Mouse (Mus musculus) erythroid progenitor cell, adult 5-6 weeks (primary cell): Measurements from ENCODE around the gene Qk. TPM values are rescaled to one million over a fixed set of nuclear protein-coding genes. Genes with fewer than 3 reads are reported as not detected.
A peak's percentile ranks its signal among the peaks of the same experiment; 100 is the strongest.

Experiments
- ATAC-seq: replicated peaks from 2 replicates; pipeline ENCODE4 v1.8.0; 2016; ENCODE audit warnings: moderate number of reproducible peaks, mild to moderate bottlenecking, moderate TSS enrichment, inconsistent platforms; ENCODE audit not compliant: poor library complexity, low FRiP score, severe bottlenecking
- total RNA-seq, 2 experiments: library from RNA; stranded (forward) in 1 of 2; stranded (reverse) in 1 of 2; fragments of 150-400 nt in 1 of 2; fragments of 186-747, 209-891 nt in 1 of 2; gene quantifications; 2 replicates each; pipeline versions ENCODE4 v1.2.3 to v1.2.4; 2015 to 2017; ENCODE audit warnings: low replicate concordance in 2 of 2

The Qk gene
- total RNA-seq, 2 experiments from 2014 or later: 86.4 to 154 TPM

GRCm38 (mm10) chr17:10328544-10329100 lies 9.0 kb upstream of the Qk start:
- no peak for ATAC-seq

DNA sequence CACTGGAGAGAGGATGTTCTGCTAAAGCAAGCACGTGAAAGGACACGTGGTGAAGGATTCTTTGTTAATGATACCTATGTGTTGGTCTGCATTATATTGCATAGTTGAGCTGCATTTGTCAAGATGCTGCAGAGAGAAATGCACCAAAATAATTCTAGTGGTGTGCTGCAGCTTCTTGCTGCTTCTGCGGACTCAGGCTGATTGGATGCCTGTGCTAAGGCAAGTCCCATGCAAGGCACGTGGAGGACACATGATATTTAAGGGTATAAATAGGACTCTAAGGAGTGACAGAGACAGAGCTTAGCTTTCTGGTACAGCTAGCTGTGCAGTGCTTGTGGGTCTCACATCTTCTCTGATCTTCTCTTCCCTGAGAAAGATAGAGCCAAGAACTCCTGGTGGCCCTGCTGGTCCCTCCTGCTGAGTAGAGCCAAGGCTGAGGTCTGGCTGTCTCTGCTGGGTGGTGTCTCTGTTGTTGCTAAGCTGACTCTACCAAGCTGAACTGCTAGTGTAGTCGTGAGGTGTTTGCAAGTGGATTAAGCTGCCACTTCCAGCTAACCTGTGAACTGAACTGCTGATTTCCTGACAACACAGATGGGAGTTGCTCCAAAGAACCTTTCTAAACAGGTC lies 8.0 kb upstream of the Qk start:
- no peak for ATAC-seq

GRCm38 (mm10) chr17:10326596-10327045 lies 7.0 kb upstream of the Qk start:
- no peak for ATAC-seq

DNA sequence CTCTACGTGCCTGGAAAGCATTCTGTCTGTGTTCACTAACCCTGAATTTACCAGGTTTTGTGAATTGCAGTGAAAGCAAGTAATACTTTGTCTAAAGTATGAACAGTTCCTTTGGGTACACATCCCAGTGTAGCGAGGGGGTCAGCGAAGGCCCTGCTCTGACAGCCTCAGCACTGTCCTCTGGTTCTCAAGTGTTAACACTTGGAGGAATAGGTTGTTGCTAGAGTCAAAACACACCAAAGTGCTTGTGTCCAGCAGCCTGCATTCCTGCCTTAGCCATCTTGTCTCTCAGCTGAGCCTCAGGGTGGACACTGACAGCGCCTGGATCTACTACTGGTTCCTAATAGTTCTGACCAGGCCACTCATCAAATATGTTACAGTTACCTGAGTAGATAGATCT lies 6.3 kb upstream of the Qk start:
- no peak for ATAC-seq

DNA sequence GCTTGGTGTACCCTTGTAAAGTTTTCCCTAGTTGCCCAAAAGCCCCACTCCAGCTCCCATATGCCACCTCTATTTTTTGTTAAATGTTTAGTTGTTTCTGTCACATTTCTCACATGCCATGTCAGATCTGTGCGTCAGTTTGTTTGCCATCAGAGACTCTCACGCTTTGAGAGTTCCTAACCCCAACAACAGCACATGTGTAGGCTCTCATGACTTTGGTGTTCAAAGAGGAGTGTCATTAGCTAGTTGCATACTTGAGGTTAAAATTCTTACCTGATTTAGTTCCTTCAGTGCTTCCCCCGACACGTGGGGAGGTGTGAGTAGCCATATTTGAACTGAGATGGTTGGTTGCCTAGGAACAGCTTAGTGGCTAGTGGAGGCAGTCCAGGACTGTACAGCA lies 2.1 kb upstream of the Qk start:
- ATAC-seq: no peak

GRCm38 (mm10) chr17:10321092-10321491 lies 1.4 kb upstream of the Qk start:
- ATAC-seq: no peak

- ATAC-seq: no peak
These were observed 769 bp upstream of the Qk start for GRCm38 (mm10) chr17:10320456-10320790.

DNA sequence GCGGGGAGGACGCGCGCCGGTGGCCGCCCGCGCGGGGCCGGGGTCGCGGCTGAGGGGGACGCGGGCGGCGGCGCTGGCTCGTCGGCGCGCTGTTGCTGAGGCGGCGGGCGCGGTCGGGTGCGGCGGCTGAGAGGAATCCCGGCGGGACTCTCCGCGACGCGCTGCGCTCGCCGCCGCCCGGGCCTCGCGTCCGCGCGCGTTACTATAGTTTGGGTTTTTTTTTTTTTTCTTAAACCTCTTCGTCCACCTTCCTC lies 296 bp downstream of the Qk start:
- ATAC-seq: no peak

- ATAC-seq: peak; percentile 76
These were observed 858 bp downstream of the Qk start for GRCm38 (mm10) chr17:10318561-10319430.

DNA sequence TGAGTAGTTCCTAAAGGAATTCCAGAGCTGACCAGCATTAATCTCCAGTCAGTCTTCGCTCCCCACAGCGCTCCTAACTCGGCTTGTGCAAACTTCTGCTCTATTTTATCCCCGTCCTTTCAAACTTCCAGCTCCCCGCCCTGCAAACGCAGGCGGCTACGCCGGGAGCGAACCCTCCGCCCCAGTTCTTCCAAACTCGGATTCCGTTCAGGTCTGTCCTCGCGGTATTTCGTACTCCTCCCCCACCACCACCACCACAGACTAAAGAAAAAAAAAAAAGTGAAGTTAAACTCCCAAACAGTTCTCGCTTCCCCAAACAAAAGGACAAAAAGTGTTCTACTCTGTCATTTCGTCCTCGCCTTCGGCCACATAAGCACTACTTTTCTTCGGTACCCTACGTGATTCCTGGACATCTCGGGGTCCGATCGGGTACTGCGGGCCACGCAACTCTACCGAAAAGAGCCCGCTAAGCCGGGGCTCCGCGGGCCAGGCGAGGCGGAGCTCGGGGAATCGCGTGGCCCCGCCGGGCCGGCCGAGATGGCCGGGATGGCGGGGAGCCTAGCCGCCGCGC lies 1.6 kb downstream of the Qk start:
- peak; percentile 51 for ATAC-seq

GRCm38 (mm10) chr17:10317186-10317585 lies 2.5 kb downstream of the Qk start:
- no peak for ATAC-seq

DNA sequence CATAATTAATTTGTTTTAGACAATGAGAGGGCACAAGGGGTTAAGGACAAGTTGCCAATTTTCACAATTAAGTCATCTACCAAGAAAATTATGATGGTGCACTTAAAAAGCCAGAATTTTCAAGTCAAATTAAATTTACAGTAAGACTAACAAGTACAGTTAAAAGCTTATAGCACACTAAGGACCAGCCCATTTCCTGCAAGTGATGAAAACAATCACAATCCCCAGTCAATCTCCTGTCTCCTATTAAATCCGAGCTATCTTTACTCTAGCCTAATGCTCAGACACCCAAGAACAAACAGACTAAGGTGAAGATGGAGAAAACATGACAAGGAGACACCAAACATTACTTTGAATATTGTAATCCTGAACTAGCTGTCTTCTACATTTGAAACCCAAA lies 3.2 kb downstream of the Qk start:
- no peak for ATAC-seq

DNA sequence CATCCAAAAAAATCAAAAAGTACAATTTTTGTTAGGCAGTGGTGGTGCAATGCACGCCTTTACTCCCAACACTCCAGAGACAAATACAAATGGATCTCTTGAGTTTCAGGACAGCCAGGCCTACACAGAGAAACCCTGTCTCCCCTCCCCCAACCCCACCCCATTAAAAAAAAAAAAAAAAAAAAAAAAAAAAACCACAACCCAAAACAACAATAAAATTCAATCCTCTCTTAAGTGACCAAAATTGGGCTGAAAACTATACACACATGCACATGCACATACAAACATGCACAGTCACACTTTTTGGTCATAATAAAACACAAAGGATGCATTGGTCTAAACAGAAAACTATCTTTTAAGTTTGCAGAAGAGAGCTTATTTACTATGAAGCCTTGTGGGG lies 9.6 kb downstream of the Qk start:
- no peak for ATAC-seq

DNA sequence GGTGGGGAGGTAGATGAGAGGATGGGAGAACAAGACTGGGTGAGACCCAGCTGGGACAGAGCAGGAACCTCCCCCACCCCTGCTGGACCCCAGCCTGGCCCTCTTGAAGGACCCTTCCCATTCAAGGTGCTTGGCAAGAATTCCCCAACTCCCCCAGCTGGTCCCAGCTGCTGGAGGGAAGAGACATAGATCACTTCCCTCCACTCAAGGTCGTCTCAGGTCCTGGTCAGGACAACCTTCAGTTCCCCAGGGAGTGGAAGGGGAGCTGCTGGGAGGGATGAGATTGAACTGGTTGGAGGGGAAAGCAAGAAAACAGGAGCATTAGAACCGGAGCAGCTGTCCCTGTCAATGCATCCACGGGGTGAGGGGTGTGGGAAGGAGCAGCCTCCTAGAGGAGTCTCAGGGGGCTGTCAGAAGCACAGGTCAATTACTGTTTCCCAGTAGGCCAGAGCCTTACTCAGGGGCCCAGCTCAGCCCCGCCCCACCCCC lies 10.5 kb downstream of the Qk start:
- ATAC-seq: no peak

DNA sequence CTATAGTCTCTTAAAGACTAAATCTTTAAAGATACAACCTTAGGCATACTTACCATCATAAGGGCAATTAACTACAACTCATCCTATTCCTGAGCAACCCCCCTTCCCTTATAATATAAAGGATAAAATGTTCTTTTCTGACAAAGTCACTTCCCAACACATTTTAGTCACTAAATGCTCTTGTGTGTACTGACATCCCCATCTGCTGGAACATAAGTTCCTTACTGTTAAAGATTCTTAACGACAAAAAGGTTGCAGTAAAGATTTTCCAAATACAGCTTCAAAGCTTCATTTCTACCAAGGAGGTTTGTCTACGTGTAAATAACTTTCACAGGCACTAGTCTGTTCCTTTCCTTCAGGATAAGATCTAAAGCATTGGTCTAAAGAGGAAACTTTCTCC lies 13.2 kb downstream of the Qk start:
- ATAC-seq: no peak

- no peak for ATAC-seq
These were observed 15.7 kb downstream of the Qk start for GRCm38 (mm10) chr17:10304001-10304400.

GRCm38 (mm10) chr17:10300968-10301795 lies 18.5 kb downstream of the Qk start:
- ATAC-seq: no peak

- no peak for ATAC-seq
These were observed 20.3 kb downstream of the Qk start for GRCm38 (mm10) chr17:10299396-10299795.

GRCm38 (mm10) chr17:10292520-10292919 lies 27.1 kb downstream of the Qk start:
- ATAC-seq: no peak

GRCm38 (mm10) chr17:10284772-10285171 lies 34.9 kb downstream of the Qk start:
- ATAC-seq: no peak
